Mouse (Mus musculus): ENCODE results near the gene Lpcat4.
A peak's percentile ranks its signal among the peaks of the same experiment; 100 is the strongest.

Gene Lpcat4

DNA sequence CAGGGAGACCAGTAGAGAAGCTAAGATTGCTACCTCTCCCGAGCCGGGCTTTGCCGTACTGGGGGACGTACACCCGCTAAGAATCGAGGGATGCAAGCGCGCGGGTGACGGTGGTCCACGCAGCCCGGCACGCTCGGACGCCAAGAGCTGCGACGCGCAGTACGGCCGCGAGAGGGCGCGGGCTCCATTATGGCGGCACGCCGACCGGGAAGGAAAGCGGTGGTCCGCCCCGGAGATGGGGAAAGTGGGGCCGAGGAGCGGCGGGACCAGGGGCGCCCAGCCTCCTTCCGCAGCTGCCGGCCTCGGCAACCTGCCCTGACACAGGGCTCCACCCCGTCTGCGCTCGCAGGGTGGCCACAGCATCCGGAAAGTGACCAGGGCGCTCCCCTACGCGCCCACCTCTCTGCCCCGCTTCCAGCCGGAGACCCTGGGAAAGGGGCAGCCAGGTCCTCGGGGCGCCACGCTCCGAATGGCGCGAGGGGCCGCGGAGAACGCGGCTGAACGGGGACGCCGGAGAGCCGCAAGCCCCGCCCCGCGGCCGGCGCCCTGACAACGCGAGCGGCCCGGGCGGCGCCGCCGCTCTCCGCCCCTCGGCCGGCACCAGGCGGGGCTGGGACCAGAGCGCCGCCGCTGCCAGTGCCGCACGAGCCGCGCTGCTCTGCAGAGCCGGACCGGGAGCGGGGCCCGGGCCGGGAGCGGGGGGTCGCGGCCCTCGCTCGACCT is at the start of gene Lpcat4:
Gene Lpcat4 (plus strand): TSS at position 257 of the 723 bp plus-strand sequence.
- peak; percentile 85 for DNase-seq (ENCODE audit: low spot score)

DNA sequence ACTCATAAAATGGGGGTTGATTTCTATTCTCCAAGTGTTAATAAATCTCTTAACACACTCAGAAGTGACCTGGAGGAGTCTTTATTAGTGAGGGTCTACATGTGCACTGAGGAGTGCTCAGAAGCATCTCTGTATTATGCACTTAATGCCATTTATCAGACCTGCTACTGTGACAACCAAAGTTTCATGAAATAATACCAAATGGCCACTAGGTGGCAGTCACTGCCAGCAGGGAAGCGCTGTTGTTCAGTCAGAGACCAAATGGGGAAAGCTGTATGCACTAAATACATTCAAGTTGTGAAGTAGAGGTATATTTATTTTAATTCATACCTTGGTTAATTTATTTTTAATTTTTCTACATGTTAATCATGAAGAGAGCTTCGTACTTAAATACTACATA is 42.4 kb upstream of the Lpcat4 start:
- peak; percentile 19 for DNase-seq (ENCODE audit: low spot score)

DNA sequence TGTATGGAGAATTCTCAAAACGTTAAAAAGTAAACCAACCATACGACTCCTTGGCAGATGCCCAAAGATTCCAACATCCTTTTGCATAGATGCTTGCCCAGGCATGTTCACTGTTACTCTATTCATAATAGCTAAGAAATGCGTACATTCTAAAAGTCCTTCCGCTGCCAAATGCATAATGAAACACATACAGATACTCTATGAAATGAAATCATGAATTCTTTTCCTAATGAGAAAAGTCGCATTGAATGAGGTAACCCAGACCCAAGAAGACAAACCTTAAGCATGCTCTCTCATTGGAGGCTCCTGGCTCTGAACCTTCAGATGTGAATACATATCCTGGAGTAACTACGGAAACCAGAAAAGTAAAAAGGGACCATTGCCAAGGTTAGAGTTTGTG is 36.2 kb upstream of the Lpcat4 start:
- no peak for DNase-seq (ENCODE audit: low spot score)

DNA sequence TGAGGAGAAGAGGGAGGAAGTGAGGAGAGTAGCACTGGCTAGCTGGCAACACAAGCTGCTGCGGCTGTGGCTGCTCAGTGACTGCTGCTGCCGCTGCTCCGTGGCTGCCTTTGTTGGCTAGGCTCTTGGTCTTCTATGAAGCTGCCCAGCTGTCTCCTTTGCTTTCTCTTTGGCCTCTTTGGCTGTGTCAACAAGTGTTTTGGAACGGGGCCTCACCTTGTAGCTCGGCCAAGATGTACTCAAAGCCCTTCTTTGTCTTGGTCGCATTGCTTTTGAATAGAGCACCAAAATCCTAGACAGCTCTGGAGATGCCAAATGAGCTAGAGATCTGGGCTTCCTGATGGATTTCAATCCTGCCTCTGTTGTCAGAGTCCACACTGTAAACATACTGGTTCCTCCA is 29.1 kb upstream of the Lpcat4 start:
- no peak for DNase-seq (ENCODE audit: low spot score)

DNA sequence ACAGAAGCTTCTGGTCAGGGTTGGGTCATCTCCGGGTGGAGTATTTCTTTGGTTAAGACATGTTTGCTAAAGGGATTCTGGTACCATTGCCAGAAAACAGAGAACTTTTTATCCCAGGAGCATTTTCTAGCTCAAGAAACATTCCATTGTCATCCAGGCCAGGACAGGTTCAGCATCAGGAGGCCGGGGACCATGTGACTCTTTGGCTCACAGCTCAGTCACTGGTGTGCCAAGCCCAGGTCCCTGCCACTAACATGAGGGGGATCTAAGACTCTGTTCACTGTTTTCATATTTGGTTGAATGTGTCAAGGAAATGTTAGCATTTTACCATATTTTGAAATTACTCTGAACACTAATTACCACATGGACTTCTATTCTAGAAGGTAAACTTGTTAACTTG is 28.6 kb upstream of the Lpcat4 start:
- DNase-seq (ENCODE audit: low spot score) = no peak

DNA sequence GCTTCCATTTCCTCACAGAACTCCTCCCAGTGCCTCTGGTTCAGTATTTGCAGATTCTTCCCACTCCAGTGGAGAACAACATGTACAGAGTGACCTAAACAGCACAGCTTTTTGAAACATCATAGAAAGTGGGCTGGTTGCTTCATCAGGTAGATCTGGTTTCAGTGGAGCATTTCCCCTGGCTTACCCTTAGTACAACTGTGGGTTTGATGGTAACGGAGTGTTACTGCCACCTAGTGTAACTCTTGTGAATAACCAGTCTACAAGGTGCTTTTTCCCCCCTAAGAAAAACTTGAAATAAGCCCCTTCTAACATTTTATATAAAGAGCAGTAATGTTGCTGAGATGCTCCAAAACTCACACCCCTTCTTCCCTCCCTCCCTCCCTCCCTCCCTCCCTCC is 23.3 kb upstream of the Lpcat4 start:
- DNase-seq (ENCODE audit: low spot score) = no peak

DNA sequence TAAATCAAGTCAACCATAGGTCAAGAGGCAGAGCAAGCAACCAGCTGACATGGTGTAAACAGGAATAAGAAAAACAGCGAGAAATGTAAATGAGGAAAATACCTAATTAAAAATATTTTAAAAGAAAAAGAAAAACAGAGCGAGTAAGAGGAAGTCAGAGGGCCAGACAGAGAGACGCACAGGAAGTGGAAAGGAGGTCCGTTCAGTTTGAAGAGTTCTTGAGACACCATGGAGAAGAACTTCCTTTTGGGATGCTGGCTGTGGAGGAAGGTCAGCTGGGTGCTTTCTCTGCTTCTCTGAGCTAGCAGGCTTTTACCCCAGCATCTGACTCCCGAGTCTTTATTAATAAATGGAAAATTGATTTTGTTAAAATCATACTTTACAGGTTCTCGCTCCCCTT is 21.7 kb upstream of the Lpcat4 start:
- DNase-seq (ENCODE audit: low spot score) = no peak

DNA sequence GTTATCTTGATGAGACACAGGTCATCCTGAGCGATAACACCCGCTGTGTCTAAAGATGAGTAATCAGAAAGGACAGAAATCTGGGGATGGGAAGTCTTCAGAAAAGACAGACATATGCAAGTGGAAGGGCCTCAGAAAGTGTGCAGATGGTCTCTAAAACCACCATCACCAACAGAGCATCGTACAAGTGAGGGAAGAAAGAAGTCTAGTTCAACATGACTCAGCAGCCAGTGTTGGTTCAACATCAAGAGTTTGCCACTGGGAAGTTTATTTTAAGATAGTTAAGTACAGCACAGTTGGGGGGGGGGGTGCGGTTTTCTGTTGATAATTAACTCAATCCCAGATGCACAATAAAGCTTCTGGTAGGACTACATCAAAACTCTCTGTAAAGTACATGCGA is 18.4 kb upstream of the Lpcat4 start:
- no peak for DNase-seq (ENCODE audit: low spot score)

DNA sequence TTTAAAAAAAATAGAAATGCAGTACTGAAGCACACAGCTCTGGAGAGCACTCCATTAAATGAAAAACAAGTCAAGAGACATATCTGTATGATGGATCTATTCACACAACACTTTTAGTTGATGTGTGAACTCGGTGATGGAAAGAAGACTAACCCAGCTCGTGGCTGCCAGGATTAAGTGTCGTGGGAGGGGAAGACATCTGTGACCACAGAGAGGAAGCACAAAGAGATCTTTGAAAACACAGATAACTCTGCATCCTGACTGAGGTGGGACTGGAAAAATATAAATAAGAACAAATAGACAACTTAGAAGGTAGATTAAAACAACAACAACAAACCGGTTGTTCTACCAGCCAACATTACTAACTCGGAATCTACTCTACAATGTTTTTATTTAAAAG is 16.7 kb upstream of the Lpcat4 start:
- no peak for DNase-seq (ENCODE audit: low spot score)

DNA sequence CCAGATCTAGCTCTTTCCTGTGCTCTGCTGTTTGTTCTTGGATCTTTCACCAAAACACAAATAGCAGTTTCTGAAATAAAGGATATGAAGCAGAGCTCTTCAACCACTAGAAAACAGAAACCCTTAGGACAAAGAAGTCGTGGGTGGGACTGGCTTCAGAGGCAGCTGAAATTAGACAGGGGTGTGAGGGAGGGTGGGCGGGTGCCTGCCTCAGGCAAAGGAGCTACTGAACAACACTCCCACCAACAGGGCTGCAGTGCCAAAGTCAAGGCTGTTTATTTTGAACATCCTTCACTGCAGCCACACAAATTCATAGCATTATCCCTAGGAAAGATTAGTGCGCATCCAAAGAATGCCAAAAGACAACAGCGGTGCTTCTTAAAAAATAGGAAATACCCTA is 14.9 kb upstream of the Lpcat4 start:
- DNase-seq (ENCODE audit: low spot score) = no peak

DNA sequence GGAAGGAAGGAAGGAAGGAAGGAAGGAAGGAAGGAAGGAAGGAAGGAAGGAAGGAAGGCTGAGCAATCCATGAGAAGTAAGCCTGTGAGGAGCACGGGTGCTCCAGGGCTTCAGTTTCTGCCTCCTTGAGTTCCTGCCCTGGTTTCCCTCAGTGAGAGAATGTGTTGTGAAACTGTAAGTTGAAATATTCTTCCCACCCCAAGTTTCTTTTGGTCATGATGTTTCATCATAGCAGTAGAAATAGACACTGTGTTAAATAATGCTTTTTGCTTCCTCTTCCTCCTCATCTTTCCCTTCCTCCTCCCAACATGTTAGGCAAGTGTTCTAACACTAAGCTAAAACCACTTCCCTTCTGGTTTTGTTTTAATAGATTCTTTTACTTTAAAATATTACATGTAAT is 6.6 kb upstream of the Lpcat4 start:
- no peak for DNase-seq (ENCODE audit: low spot score)

DNA sequence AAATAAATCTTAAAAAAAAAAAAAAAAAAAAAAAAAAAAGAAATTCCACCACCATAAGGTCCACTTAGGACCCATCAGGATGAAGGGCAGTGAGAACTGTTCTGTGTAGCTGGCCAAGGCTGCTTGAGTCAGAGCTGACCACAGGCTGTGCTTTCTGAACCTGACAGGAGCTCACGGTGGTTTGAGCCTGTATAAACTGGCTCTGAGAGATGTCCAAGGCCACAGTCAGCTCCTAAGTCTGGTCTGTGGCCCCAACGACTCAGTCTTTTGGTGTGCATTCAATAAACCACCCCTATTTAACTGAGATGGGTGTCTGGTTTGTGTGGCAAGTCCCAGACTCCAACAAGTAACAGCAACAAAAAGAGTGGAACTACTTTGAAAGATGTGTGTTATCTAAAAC is 2.6 kb upstream of the Lpcat4 start:
- DNase-seq (ENCODE audit: low spot score) = no peak

DNA sequence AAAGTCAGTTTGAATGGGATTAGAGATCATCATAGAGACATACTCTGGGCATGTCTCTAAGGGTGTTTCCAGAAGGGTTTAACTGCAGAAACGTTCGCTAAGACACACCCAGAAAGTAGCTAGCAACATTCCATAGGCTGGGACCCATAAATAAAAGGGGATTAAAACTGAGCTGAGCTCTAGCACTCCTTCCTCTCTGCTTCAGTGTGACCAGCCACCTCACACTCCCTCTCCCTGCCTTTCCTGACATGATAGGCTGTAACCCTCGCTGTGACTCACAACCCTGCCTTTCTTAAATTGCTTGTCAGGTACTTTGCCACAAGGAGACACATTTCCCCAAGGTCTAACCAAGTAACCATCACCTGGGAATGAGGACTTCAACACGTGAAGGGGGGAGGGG is 1.3 kb upstream of the Lpcat4 start:
- no peak for DNase-seq (ENCODE audit: low spot score)

DNA sequence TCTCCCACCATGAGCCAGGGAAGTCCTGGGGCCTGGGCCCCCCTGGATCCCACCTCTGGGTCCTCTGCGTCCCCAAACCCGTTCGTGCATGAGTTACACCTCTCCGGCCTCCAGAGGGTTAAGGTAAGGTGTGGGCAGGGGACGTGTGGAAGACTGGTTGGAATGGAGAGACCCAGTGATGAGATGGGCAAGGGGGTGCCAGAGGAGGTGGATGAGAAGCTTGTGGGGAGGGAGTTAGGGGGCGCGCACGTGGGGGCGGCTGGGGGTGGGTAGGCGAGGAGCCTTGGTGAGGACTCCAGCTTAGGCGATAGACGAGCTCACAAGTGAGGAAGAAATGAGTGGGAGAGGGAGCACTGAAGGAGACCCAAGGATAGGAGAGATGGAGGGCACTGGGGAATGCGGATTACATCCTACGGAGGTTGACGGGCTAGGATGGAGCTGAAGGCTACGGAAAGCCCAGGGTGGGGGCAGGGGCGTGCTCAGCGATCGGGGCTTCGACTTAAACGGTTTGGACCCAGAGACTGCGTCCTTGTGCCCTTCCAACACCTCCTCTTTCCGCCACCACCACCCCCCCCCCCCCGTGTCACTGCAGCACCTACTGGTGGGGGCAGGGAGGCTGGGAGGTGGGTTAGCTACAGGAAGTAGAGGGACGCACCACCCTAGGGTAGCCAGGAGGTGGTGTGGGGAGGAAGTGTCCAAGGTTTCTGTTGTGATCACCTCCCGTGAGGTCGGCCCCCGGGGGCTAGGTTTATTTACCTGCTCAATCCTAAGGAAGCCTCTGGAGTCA is 860 bp downstream of the Lpcat4 start:
- no peak for DNase-seq (ENCODE audit: low spot score)

DNA sequence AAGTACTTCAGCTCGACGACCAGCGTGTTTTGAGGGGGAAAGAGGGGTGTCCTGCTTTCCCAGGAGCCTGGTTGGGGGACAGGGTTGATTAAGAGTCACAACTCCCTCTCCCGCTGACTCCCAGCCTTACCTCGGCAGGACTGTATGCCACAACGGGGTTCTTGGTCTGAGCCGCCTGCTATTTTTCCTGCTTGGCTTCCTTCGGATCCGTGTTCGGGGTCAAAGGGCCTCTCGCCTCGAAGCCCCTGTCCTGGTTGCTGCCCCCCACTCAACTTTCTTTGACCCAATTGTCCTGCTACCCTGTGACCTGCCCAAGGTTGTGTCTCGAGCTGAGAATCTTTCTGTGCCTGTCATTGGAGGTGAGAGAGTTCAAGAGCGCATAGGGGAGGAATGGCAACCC is 2.5 kb downstream of the Lpcat4 start:
- DNase-seq (ENCODE audit: low spot score) = no peak

DNA sequence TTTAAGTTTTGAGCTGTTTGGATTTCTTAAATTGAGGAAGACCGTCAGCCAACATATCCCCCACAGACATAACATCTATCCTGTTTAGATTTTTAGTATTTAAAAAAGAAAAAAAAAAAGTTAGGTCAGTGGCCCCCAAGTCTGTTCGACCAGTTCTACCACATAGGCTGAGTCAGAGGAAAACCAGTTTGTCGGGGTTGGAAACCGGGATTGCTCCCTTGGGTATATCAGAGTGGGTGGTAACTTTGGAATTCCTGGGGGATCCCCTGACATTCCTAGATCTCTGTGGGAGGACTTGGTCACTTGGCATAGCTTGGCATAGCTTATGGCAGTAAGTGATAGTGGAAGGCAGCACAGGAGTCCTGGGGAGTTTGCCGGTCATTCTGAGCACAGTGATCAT is 6.0 kb downstream of the Lpcat4 start:
- no peak for DNase-seq (ENCODE audit: low spot score)

DNA sequence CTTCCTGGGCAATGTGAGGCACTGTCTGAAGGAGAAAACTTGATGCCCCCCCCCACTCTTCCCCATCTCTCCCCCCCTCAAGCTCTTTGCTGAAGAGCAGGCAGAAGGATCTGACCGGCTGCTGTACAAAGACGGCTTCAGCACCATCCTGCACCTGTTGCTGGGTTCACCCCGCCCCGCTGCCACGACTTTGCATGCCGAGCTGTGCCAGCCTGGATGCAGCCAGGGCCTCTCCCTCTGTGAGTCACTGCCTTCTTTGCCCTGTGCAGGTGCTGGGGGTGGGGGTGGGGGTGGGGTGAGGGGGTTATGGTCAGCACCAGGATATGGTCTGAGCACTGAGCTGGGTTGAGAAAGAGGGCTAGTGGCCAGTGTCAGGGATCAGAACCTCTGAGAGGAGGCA is 6.9 kb downstream of the Lpcat4 start:
- no peak for DNase-seq (ENCODE audit: low spot score)

DNA sequence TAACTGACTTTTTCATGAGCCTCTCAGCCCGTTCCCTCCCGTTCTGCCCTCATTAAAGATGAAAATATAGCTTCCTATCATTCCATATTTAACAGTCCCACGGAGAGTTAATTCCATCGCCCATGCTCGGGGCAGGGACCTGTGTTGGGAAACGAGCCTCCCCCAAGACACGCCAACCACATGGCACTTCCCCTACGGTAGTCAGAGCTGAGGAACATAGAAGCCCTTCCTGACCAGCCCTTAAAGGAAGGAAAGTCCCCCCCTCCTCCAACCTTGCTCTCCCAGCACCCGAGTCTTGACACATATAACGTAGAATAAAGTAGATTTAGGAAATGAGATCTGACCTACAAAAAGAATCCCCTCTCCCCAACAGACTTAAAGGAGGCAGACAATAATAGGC is 8.1 kb downstream of the Lpcat4 start:
- DNase-seq (ENCODE audit: low spot score) = no peak

DNA sequence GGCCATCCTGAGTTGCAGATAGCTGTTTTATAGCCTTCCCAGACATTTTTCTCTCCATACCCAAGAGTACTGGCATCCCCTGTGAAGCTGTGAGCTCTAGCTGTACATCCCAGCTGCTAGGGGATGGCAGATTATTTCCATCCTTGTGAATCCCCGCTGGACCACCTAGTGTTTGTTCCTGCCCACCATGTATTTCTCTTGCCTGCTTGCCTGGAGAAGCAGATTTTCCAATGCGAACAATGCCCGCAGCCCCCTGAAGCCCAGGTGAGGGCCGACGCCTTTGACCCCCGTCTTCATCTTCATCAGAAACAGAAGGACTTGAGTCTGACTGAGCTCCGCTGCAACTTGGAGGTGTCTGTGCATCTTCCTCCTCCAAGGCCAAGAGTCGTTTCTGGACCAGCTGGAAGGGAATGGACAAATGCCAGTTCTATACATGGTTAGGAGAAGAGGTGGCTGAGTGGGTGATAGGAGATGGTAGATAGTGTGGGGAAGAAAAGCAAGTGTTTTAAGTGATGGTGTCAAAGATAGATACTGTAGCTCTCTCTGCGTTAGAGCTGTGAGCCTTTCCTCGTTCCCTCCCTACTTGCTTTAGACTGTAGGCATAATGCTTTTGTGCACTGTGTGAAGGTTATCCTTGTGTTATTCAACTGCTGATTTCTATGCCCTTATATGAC is 10.6 kb downstream of the Lpcat4 start:
- no peak for DNase-seq (ENCODE audit: low spot score)

DNA sequence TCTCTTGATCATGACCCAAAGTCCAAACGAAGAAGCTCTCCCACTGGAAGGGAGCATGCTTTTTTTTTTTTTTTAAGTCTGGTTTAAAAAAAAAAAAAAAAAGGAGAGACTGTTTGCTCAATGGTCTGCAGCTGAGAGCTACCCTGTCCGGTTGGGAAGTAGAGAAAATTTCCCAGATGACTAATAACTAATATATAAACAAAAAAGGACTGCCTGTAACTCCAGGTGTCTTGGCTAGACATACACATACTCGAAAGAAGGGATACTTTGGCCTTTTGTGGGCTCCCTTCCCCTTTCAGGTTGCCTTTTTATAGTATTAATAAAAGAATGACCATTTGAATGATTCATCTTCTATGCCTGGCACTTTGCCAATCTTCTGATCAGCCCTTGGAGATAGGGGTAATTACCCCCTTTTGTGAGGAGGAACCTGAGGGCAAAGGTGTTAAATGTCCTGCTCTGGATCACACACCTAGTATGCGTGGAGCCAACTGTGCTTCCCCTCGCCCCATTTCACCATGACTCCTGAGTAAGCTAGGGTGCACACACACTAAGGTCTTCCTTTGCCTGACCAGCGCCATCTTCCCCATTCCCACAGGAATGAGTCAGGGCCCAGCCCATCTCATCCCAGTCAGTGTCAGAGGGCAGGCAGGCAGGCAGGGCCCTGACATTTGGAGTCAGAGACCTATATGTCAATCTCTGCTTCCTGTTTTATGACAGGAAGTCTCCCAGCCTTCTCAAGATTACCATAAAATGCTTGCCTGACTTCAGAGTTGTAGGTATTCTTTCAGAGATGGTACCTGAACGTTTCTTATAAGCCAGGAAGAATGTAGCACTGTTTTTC is 15.6 kb downstream of the Lpcat4 start:
- no peak for DNase-seq (ENCODE audit: low spot score)

DNA sequence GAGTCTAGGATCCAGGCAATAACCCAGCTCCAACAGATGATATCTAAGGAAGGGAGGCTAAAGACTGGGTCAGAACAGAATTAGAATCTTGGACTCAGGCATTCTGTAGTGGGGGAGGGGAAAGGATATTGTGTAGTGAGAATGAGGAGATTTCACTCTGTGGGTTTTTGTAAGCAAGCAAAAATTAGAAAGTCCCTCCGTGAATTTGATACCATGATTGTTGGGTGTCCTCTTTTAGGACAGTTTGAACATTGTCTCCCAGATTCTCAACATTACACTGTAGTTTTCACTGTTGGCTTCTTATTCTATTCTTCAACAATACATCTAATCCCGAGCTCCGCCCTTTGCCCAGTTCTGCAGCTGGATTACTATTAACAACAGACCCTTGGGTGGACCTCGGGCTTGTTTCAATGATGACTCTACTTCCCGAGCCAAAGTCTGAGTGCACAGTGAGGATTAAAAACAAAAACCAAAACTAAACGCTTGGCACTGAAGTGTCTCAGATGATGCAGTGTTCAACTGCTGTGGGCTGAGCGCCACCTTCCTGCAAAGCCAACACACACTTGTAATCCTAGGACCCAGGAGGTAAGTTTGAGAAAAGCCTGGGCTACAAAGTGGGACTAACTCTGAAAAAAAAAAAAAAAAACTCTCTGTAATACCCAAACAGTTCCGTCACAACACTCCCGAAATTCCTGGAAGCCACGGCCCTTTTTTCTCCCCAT is 20.1 kb downstream of the Lpcat4 start, which contains the start of gene Nutm1:
Gene Nutm1 (minus strand): TSS at position 51 of the 722 bp plus-strand sequence.
- DNase-seq (ENCODE audit: low spot score) = no peak

All from testis, postnatal 14 days (tissue).